Mouse (Mus musculus): ENCODE measurements around the gene Mtnr1b. TPM values are rescaled to one million over a fixed set of nuclear protein-coding genes. Genes with fewer than 3 reads are reported as not detected.
"Not testable (repeated sequence)": the region's sequence is repeated elsewhere in the genome, so short reads cannot be mapped to it uniquely, and the experiment has no call there.

The Mtnr1b gene
- polyA plus RNA-seq, 1 experiment from 2014 or later = not detected

DNA sequence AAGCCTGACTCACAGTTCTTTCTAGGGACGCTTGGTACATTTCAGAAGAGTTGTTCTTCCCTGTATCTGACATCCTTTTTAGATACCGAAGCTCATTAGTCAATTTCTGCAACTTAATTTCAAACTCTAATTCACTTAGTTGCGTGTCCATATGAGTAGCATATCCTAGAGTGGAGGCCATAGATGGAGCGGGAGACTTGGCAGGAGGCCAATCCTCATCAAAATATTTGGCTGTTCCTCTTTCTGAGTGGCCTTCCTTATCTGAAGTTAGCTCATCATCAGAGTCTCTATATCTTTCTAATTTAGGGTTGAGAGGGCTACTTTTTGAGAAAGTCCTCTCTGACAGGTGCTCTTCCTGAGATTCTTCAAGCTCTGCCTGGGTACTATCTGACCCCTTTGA, 29.4 kb downstream of the Mtnr1b start:
- ATAC-seq; H3K27ac ChIP-seq (ENCODE audit: low read depth, low read length); DNase-seq (ENCODE audit: low spot score); H3K9ac ChIP-seq (ENCODE audit: low read length); H3K4me3 ChIP-seq (ENCODE audit: low read depth, low read length); H3K27me3 ChIP-seq (replicated peaks; ENCODE audit: control insufficient read depth, insufficient read depth, low read length); H3K4me1 ChIP-seq (ENCODE audit: control insufficient read depth, insufficient read depth, low read length); H3K36me3 ChIP-seq (ENCODE audit: control insufficient read depth, insufficient read depth, low read length); H3K4me2 ChIP-seq (ENCODE audit: low read length); H3K9me3 ChIP-seq (replicated peaks; ENCODE audit: control insufficient read depth, low read length): not testable (repeated sequence)
- 82% methylated on average over 4 of the region's 4 CpGs for WGBS

GRCm38 (mm10) chr9:15813002-15813911, 61.1 kb downstream of the Mtnr1b start:
- H3K4me3 ChIP-seq (ENCODE audit: low read depth, low read length) = no peak overlapping the region
- no peaks in the 10 kb centered on the region for H3K36me3 ChIP-seq (ENCODE audit: control insufficient read depth, insufficient read depth, low read length)
- H3K9ac ChIP-seq (ENCODE audit: low read length) = no peak overlapping the region
- ATAC-seq = peak; percentile 97
- H3K27ac ChIP-seq (ENCODE audit: low read depth, low read length) = peak overlapping the region; percentile 57
- WGBS = 34% methylated on average over 6 of the region's 6 CpGs
- no peaks in the 10 kb centered on the region for H3K27me3 ChIP-seq (replicated peaks; ENCODE audit: control insufficient read depth, insufficient read depth, low read length)
- no peaks in the 10 kb centered on the region for H3K9me3 ChIP-seq (replicated peaks; ENCODE audit: control insufficient read depth, low read length)
- no peak overlapping the region for H3K4me2 ChIP-seq (ENCODE audit: low read length)
- peaks cover 11% of the 10 kb centered on the region; the same call in 1 of the 2 replicates for H3K4me1 ChIP-seq (ENCODE audit: control insufficient read depth, insufficient read depth, low read length)
- DNase-seq (ENCODE audit: low spot score) = peak; percentile 86

DNA sequence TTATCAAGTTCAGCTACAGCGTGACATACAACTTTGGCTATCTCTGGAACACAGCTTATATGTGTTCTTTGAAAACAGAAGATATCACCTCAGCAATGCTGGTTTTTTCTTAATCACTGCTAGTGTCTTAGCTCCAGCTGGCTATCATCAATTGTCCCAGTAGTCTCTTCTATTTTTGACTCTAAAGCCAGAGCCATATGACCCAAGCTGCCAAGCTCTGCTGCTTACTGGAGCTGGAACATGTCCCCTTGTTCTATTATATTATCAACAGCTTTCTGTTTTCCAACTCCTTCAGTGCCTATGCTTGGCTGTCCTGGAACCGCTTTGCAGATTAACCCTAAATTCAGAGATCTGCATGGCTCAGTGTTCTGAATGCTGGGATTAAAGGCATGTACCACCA, 70.1 kb downstream of the Mtnr1b start:
- Histone ChIP-seq H3K4me3 (ENCODE audit: low read depth, low read length) (no peak overlapping the region), H3K27me3 (replicated peaks; ENCODE audit: control insufficient read depth, insufficient read depth, low read length) (no peaks in the 10 kb centered on the region), H3K9me3 (replicated peaks; ENCODE audit: control insufficient read depth, low read length) (no peaks in the 10 kb centered on the region), H3K4me1 (ENCODE audit: control insufficient read depth, insufficient read depth, low read length) (no peaks in the 10 kb centered on the region), H3K9ac (ENCODE audit: low read length) (no peak overlapping the region), H3K27ac (ENCODE audit: low read depth, low read length) (no peak overlapping the region), H3K4me2 (ENCODE audit: low read length) (no peak overlapping the region), H3K36me3 (ENCODE audit: control insufficient read depth, insufficient read depth, low read length) (no peaks in the 10 kb centered on the region)
- DNase-seq (ENCODE audit: low spot score) (no peak), ATAC-seq (no peak)
- WGBS = 88% methylated on average over 2 of the region's 2 CpGs

- no peak overlapping the region for H3K27ac ChIP-seq (ENCODE audit: low read depth, low read length)
- DNase-seq (ENCODE audit: low spot score) (no peak), ATAC-seq (no peak)
- H3K4me2 ChIP-seq (ENCODE audit: low read length) = no peak overlapping the region
- no peaks in the 10 kb centered on the region for H3K27me3 ChIP-seq (replicated peaks; ENCODE audit: control insufficient read depth, insufficient read depth, low read length)
- H3K9me3 ChIP-seq (replicated peaks; ENCODE audit: control insufficient read depth, low read length) = no peaks in the 10 kb centered on the region
- H3K4me1 ChIP-seq (ENCODE audit: control insufficient read depth, insufficient read depth, low read length) = no peaks in the 10 kb centered on the region
- H3K9ac ChIP-seq (ENCODE audit: low read length) = no peak overlapping the region
- H3K36me3 ChIP-seq (ENCODE audit: control insufficient read depth, insufficient read depth, low read length) = no peaks in the 10 kb centered on the region
- no peak overlapping the region for H3K4me3 ChIP-seq (ENCODE audit: low read depth, low read length)
These were observed 71.8 kb downstream of the Mtnr1b start for GRCm38 (mm10) chr9:15802413-15803027.

DNA sequence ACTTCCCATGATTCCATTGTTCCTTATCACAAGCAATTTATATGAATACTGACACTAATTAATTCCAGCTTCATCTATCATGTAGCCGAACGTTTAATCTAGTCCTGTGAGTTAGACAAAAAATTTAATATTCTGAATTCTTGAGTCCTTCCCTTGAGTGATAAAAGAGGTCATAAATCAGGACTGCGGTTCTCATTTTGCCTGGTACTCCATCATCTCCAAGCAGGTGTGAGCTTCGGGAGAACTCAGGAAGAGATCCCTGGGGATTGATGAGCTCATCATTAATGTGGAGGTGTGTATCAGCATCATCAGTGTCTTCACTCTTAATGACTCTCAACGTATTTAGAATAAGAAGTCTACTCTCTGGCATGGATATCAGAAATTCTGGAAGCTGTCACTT, 74.0 kb downstream of the Mtnr1b start:
- ATAC-seq (no peak), DNase-seq (ENCODE audit: low spot score) (no peak)
- WGBS = 91% methylated on average over 5 of the region's 5 CpGs
- Histone ChIP-seq H3K36me3 (ENCODE audit: control insufficient read depth, insufficient read depth, low read length) (no peaks in the 10 kb centered on the region), H3K27ac (ENCODE audit: low read depth, low read length) (no peak overlapping the region), H3K27me3 (replicated peaks; ENCODE audit: control insufficient read depth, insufficient read depth, low read length) (no peaks in the 10 kb centered on the region), H3K4me3 (ENCODE audit: low read depth, low read length) (no peak overlapping the region), H3K9me3 (replicated peaks; ENCODE audit: control insufficient read depth, low read length) (no peaks in the 10 kb centered on the region), H3K9ac (ENCODE audit: low read length) (no peak overlapping the region), H3K4me2 (ENCODE audit: low read length) (no peak overlapping the region), H3K4me1 (ENCODE audit: control insufficient read depth, insufficient read depth, low read length) (no peaks in the 10 kb centered on the region)

DNA sequence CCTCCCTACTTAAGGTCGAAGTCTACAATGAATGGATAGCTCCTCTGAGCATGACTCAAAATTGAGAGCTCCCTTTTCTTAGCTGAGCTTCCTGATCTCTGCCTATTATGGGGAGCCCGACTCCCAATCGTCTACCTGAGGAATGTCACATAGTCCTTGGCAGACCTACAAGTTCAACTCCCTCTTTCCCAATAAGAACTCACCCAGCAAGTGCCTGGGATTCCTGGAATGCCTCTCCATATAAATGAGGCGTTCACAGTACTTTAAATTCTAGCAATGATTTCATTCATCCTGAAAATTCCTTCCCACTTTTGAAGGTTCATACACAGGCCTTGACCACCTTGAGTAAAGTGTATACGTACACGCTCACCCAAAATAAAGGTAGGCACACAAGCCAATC, 79.9 kb downstream of the Mtnr1b start:
- 86% methylated on average over 6 of the region's 6 CpGs for WGBS
- Histone ChIP-seq H3K36me3 (ENCODE audit: control insufficient read depth, insufficient read depth, low read length) (no peaks in the 10 kb centered on the region), H3K27me3 (replicated peaks; ENCODE audit: control insufficient read depth, insufficient read depth, low read length) (no peaks in the 10 kb centered on the region), H3K4me3 (ENCODE audit: low read depth, low read length) (no peak overlapping the region), H3K9ac (ENCODE audit: low read length) (no peak overlapping the region), H3K27ac (ENCODE audit: low read depth, low read length) (no peak overlapping the region), H3K4me2 (ENCODE audit: low read length) (no peak overlapping the region), H3K4me1 (ENCODE audit: control insufficient read depth, insufficient read depth, low read length) (no peaks in the 10 kb centered on the region), H3K9me3 (replicated peaks; ENCODE audit: control insufficient read depth, low read length) (no peaks in the 10 kb centered on the region)
- ATAC-seq (no peak), DNase-seq (ENCODE audit: low spot score) (no peak)

GRCm38 (mm10) chr9:15792076-15792475, 82.3 kb downstream of the Mtnr1b start:
- H3K27ac ChIP-seq (ENCODE audit: low read depth, low read length) = no peak overlapping the region
- H3K4me2 ChIP-seq (ENCODE audit: low read length) = no peak overlapping the region
- DNase-seq (ENCODE audit: low spot score) (no peak), ATAC-seq (no peak)
- H3K4me1 ChIP-seq (ENCODE audit: control insufficient read depth, insufficient read depth, low read length) = no peaks in the 10 kb centered on the region
- no peak overlapping the region for H3K9ac ChIP-seq (ENCODE audit: low read length)
- H3K27me3 ChIP-seq (replicated peaks; ENCODE audit: control insufficient read depth, insufficient read depth, low read length) = no peaks in the 10 kb centered on the region
- no peaks in the 10 kb centered on the region for H3K9me3 ChIP-seq (replicated peaks; ENCODE audit: control insufficient read depth, low read length)
- H3K36me3 ChIP-seq (ENCODE audit: control insufficient read depth, insufficient read depth, low read length) = no peaks in the 10 kb centered on the region
- no peak overlapping the region for H3K4me3 ChIP-seq (ENCODE audit: low read depth, low read length)
- WGBS = 92% methylated on average over 9 of the region's 9 CpGs

DNA sequence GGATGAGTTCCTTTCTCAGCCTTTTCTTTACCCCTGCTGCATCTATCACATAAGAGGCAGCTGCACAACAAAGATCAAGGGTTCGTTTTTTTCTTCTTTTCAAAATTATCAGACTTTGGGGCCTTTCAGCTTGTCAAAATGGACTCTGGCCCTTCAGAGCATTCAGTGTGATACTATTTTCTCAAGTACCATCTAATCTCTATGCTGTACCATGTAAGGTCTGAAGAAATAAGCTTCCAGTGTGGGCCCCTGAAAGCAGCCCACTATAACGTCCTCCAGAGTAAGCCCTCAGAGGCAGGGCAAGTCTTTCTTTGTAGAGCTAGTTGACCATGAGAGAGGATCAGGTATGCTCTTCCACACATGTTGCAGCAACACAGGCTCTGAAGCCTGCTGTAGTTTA, 87.7 kb downstream of the Mtnr1b start:
- Histone ChIP-seq H3K36me3 (ENCODE audit: control insufficient read depth, insufficient read depth, low read length) (no peaks in the 10 kb centered on the region), H3K4me2 (ENCODE audit: low read length) (no peak overlapping the region), H3K4me3 (ENCODE audit: low read depth, low read length) (no peak overlapping the region), H3K4me1 (ENCODE audit: control insufficient read depth, insufficient read depth, low read length) (no peaks in the 10 kb centered on the region), H3K9ac (ENCODE audit: low read length) (no peak overlapping the region), H3K27ac (ENCODE audit: low read depth, low read length) (no peak overlapping the region), H3K9me3 (replicated peaks; ENCODE audit: control insufficient read depth, low read length) (no peaks in the 10 kb centered on the region), H3K27me3 (replicated peaks; ENCODE audit: control insufficient read depth, insufficient read depth, low read length) (no peaks in the 10 kb centered on the region)
- ATAC-seq (no peak), DNase-seq (ENCODE audit: low spot score) (no peak)
- 77% methylated on average over 2 of the region's 2 CpGs for WGBS

- H3K27me3 ChIP-seq (replicated peaks; ENCODE audit: control insufficient read depth, insufficient read depth, low read length) = no peaks in the 10 kb centered on the region
- no peak for ATAC-seq
- no peak overlapping the region for H3K4me3 ChIP-seq (ENCODE audit: low read depth, low read length)
- H3K9me3 ChIP-seq (replicated peaks; ENCODE audit: control insufficient read depth, low read length) = no peaks in the 10 kb centered on the region
- WGBS = 84% methylated on average over 3 of the region's 3 CpGs
- no peak overlapping the region for H3K4me2 ChIP-seq (ENCODE audit: low read length)
- no peaks in the 10 kb centered on the region for H3K36me3 ChIP-seq (ENCODE audit: control insufficient read depth, insufficient read depth, low read length)
- H3K27ac ChIP-seq (ENCODE audit: low read depth, low read length) = no peak overlapping the region
- no peaks in the 10 kb centered on the region for H3K4me1 ChIP-seq (ENCODE audit: control insufficient read depth, insufficient read depth, low read length)
- no peak for DNase-seq (ENCODE audit: low spot score)
- no peak overlapping the region for H3K9ac ChIP-seq (ENCODE audit: low read length)
These were observed 88.2 kb downstream of the Mtnr1b start for GRCm38 (mm10) chr9:15786192-15786591.

Measured in forebrain, embryonic 14.5 days (tissue).